Mouse (Mus musculus) Patski (cell line): ENCODE results near the gene Gm10591. TPM values are rescaled to one million over a fixed set of nuclear protein-coding genes. Genes with fewer than 3 reads are reported as not detected.
"Not testable (repeated sequence)": the region's sequence is repeated elsewhere in the genome, so short reads cannot be mapped to it uniquely, and the experiment has no call there.

Source experiments
- ATAC-seq: fragments of 100-300 bp; one replicate; pipeline ENCODE4 v1.8.0; 2021
- CTCF ChIA-PET: fragments of 350-600 bp; sonication (Branson Sonifier 250); formaldehyde crosslinking; loops from one replicate; lab custom pipeline; 2022; ENCODE audit warnings: inconsistent platforms; lab: Charles Lee
- POLR2A ChIA-PET: fragments of 350-600 bp; sonication (Branson Sonifier 250); formaldehyde crosslinking; loops from one replicate; lab custom pipeline; 2022; ENCODE audit warnings: antibody characterized with exemption, inconsistent platforms; lab: Charles Lee
- DNase-seq: peaks from one replicate; pipeline ENCODE4 v3.0.0-alpha.2; 2011; ENCODE audit warnings: low read depth, low spot score
- H3K27me3 ChIP-seq: fragments of 371-371 bp; one replicate; pipeline ENCODE4 v1.5.1; 2021
- in situ Hi-C: fragments of 300-500 bp; cut with MboI; formaldehyde crosslinking; loops from 3 replicates; pipeline ENCODE4 v1.11.1; 2018; ENCODE audit warnings: low pct_unique_long_range_greater_than_20kb, mixed read lengths
- polyA plus RNA-seq: library from polyadenylated mRNA; unstranded; gene quantifications from one replicate; pipeline ENCODE4 v1.2.3, GENCODE M21; 2021

Gm10591 gene
- not detected for polyA plus RNA-seq

DNA sequence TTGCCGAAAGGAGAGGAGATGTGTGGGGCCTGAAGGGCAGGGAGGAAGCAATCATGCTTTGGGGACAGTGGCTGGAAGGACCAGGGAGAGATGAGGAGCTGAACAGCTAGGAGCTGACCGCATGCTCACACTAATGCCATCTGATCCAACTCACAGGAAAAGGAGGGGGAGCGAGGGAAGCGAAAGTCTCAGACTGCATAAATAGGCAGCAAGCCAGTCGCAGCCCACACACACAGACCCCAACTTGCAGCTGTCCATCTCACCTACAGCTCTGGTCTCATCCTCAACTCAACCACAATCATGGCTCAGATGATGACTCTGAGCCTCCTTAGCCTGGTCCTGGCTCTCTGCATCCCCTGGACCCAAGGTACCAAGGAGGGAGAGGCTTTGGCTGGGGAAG is at the start of gene Gm10591:
Gm10591 (plus strand) TSS at position 301 of the 400 bp plus-strand sequence.
- H3K27me3 ChIP-seq, ATAC-seq, POLR2A ChIA-PET, CTCF ChIA-PET, in situ Hi-C loops, DNase-seq: not testable (repeated sequence)

DNA sequence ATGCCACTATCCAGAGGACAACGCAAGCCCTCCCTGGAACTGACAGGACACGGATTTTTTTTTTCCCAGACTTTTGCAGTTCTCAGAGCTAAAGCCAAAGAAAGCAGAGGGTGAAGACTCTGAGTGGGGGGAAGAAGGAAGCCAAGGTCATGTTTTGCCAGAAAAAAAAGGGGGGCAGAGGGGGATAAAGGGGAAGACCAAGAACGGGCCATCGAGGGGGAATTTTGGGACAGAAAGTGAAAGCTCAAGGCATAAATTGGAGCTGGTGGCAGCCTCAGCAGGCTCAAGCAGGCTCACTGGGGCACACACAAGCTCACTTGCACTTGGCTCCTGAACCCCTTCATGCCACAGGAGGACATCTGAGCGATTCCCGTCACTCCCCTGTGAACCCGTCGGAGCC is 17.4 kb downstream of the Gm10591 start, which contains the start of gene Gm2564:
Gm2564 (plus strand) TSS at position 301 of the 400 bp plus-strand sequence.
- DNase-seq, POLR2A ChIA-PET, CTCF ChIA-PET, H3K27me3 ChIP-seq, in situ Hi-C loops, ATAC-seq: not testable (repeated sequence)

DNA sequence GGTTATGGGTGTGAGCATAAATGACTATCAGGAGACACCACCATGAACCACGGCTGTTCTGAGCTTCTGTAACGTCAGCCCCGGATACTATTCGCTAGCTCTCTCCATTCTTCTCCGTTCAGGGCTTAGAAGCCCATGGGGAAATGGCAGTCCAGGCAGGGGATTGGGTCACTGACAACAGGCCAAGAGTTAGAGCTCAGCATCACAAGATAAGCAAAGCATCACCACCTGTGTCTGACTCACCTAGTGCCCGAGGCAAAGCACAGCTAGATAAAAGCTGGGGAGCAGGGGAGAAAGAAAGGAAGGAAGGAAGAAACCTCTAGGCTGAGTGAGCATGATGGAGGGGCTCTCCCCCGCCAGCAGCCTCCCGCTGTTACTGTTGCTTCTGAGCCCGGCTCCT is 43.0 kb downstream of the Gm10591 start, which contains the start of gene Ccl27b:
Ccl27b (plus strand) TSS at position 301 of the 400 bp plus-strand sequence.
- POLR2A ChIA-PET, ATAC-seq, in situ Hi-C loops, H3K27me3 ChIP-seq, DNase-seq, CTCF ChIA-PET: not testable (repeated sequence)

GRCm38 (mm10) chr4:42661793-42662192 is 49.8 kb downstream of the Gm10591 start, which contains the start of gene Il11ra2:
Gene Il11ra2 (minus strand): TSS chr4:42661893.
- DNase-seq, CTCF ChIA-PET, ATAC-seq, in situ Hi-C loops, H3K27me3 ChIP-seq, POLR2A ChIA-PET: not testable (repeated sequence)

Other genes with a start within 250 kb of the Gm10591 start
- gene Gm21586, start 172.8 kb upstream of the Gm10591 start, polyA plus RNA-seq, result not detected
- not detected for gene Gm2163, start 145.4 kb upstream of the Gm10591 start, polyA plus RNA-seq
- not detected for gene Fam205a2, start 84.0 kb upstream of the Gm10591 start, polyA plus RNA-seq
- not detected for gene Gm2564, start 17.5 kb downstream of the Gm10591 start, polyA plus RNA-seq
- not detected for gene Ccl27b, start 43.1 kb downstream of the Gm10591 start, polyA plus RNA-seq
- gene Il11ra2, start 49.7 kb downstream of the Gm10591 start, polyA plus RNA-seq, result 2.6 TPM
- gene 4930578G10Rik, start 123.3 kb downstream of the Gm10591 start, polyA plus RNA-seq, result not detected
- not detected for gene Ccl19, start 144.4 kb downstream of the Gm10591 start, polyA plus RNA-seq
- gene Ccl21a, start 161.8 kb downstream of the Gm10591 start, polyA plus RNA-seq, result not detected
- gene Fam205a1, start 241.7 kb downstream of the Gm10591 start, polyA plus RNA-seq, result not detected
- gene Gm12394, start 244.6 kb downstream of the Gm10591 start, polyA plus RNA-seq, result not detected